Mouse (Mus musculus): ENCODE data around the gene Tas2r134.

DNA sequence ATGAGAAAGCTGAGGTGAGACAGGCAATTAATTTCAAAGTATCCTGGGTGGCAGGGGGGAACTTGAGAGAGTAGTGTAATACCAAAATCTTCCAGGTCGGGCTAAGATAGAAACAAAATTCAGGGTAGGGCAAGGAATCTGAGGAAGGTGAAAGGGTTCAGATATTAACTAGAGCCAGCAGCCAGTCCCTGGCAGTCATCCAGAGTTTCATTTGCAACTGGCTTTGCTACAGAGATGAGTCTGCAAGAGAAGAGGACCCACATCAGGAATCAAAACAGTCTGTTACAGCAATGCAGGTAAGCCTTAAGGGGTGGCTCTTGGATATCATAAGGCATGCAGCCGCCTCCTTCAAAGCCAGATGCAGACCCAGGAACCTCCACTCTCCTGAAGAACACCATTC lies 47.0 kb downstream of the Tas2r134 start:
- TF ChIP-seq CTCF (IDR thresholded peaks at IDR 0.05; ENCODE audit: low read depth) (no peak), EP300 (IDR thresholded peaks at IDR 0.05; ENCODE audit: low read depth) (no peak)
